Mouse (Mus musculus): ENCODE data around the gene Mrps27. TPM values are rescaled to one million over a fixed set of nuclear protein-coding genes. Genes with fewer than 3 reads are reported as not detected.

Mrps27 gene
- total RNA-seq, 2 experiments from 2014 or later, result 25.1 to 28.3 TPM

GRCm38 (mm10) chr13:99416601-99417000, 72.0 kb downstream of the Mrps27 start:
- TF ChIP-seq CTCF (IDR thresholded peaks at IDR 0.05), result no peak
- Histone ChIP-seq H3K27ac (no peak overlapping the region), H3K4me3 (no peak overlapping the region)
- intact Hi-C loops (cut with DNase I), result no loop called here
- no peak for DNase-seq (ENCODE audit: extremely low spot score in 1 of 2, low spot score in 2 of 2)

GRCm38 (mm10) chr13:99423581-99423980, 79.0 kb downstream of the Mrps27 start:
- intact Hi-C loops (cut with DNase I), result no loop called here
- Histone ChIP-seq H3K4me3 (no peak overlapping the region), H3K27ac (no peak overlapping the region)
- no peak for TF ChIP-seq CTCF (IDR thresholded peaks at IDR 0.05)
- DNase-seq (ENCODE audit: extremely low spot score in 1 of 2, low spot score in 2 of 2), result no peak

GRCm38 (mm10) chr13:99433068-99434008, 88.8 kb downstream of the Mrps27 start:
- no peak for TF ChIP-seq CTCF (IDR thresholded peaks at IDR 0.05)
- no peak overlapping the region for H3K4me3 ChIP-seq
- intact Hi-C loops (cut with DNase I), result no loop called here
- H3K27ac ChIP-seq, result no peak overlapping the region; the same call in 1 of the 2 replicates
- DNase-seq (ENCODE audit: extremely low spot score in 1 of 2, low spot score in 2 of 2), result no peak

- Histone ChIP-seq H3K27ac (no peak overlapping the region), H3K4me3 (no peak overlapping the region)
- DNase-seq (ENCODE audit: extremely low spot score in 1 of 2, low spot score in 2 of 2), result no peak
- TF ChIP-seq CTCF (IDR thresholded peaks at IDR 0.05), result no peak
- intact Hi-C loops (cut with DNase I), result no loop called here
Measured at GRCm38 (mm10) chr13:99434494-99434893, 89.9 kb downstream of the Mrps27 start.

GRCm38 (mm10) chr13:99437051-99437450, 92.5 kb downstream of the Mrps27 start:
- no peak overlapping the region for H3K27ac ChIP-seq
- TF ChIP-seq CTCF (IDR thresholded peaks at IDR 0.05), result no peak
- no peak overlapping the region for H3K4me3 ChIP-seq
- DNase-seq (ENCODE audit: extremely low spot score in 1 of 2, low spot score in 2 of 2), result no peak
- intact Hi-C loops (cut with DNase I), result no loop called here

GRCm38 (mm10) chr13:99439357-99439756, 94.8 kb downstream of the Mrps27 start:
- DNase-seq (ENCODE audit: extremely low spot score in 1 of 2, low spot score in 2 of 2), result no peak
- no peak for TF ChIP-seq CTCF (IDR thresholded peaks at IDR 0.05)
- no peak overlapping the region for H3K27ac ChIP-seq
- H3K4me3 ChIP-seq, result no peak overlapping the region
- intact Hi-C loops (cut with DNase I), result no loop called here

GRCm38 (mm10) chr13:99440228-99440627, 95.6 kb downstream of the Mrps27 start:
- DNase-seq (ENCODE audit: extremely low spot score in 1 of 2, low spot score in 2 of 2), result no peak
- Histone ChIP-seq H3K4me3 (no peak overlapping the region), H3K27ac (peak overlapping the region; percentile 44; the same call in 1 of the 2 replicates)
- TF ChIP-seq CTCF (IDR thresholded peaks at IDR 0.05), result no peak
- intact Hi-C loops (cut with DNase I), result loop anchor here (5.0 kb wide), 1 partner anchor 47 kb away; no protein-coding TSS in a partner anchor

- TF ChIP-seq CTCF (IDR thresholded peaks at IDR 0.05), result no peak
- no peak for DNase-seq (ENCODE audit: extremely low spot score in 1 of 2, low spot score in 2 of 2)
- Histone ChIP-seq H3K27ac (no peak overlapping the region), H3K4me3 (no peak overlapping the region)
- intact Hi-C loops (cut with DNase I), result loop anchor here (5.0 kb wide), 1 partner anchor 45 kb away; no protein-coding TSS in a partner anchor
Measured at GRCm38 (mm10) chr13:99441700-99442433, 97.3 kb downstream of the Mrps27 start.

GRCm38 (mm10) chr13:99442434-99443249, 98.1 kb downstream of the Mrps27 start:
- Histone ChIP-seq H3K27ac (no peak overlapping the region; the same call in 1 of the 2 replicates), H3K4me3 (no peak overlapping the region)
- DNase-seq (ENCODE audit: extremely low spot score in 1 of 2, low spot score in 2 of 2), result no peak
- intact Hi-C loops (cut with DNase I), result loop anchor here (5.0 kb wide), 1 partner anchor 45 kb away; no protein-coding TSS in a partner anchor
- TF ChIP-seq CTCF (IDR thresholded peaks at IDR 0.05), result no peak

- TF ChIP-seq CTCF (IDR thresholded peaks at IDR 0.05), result no peak
- no peak for DNase-seq (ENCODE audit: extremely low spot score in 1 of 2, low spot score in 2 of 2)
- no peak overlapping the region for H3K4me3 ChIP-seq
- intact Hi-C loops (cut with DNase I), result loop anchor here (5.0 kb wide), 1 partner anchor 44 kb away; no protein-coding TSS in a partner anchor
- H3K27ac ChIP-seq, result 0 out of 2 replicates have a peak overlapping the region, but pooled peaks have one; percentile 32
Measured at GRCm38 (mm10) chr13:99443484-99444175, 99.0 kb downstream of the Mrps27 start.

Measured in left cerebral cortex, adult 2 months (tissue).